Mouse (Mus musculus) stomach, postnatal 0 days (tissue): ENCODE measurements around the gene Selenok.

Source experiments
- CTCF ChIP-seq: IDR thresholded peaks from 2 replicates; pipeline ENCODE4 v1.5.1; 2016; ENCODE audit warnings: antibody characterized with exemption, low read depth, mild to moderate bottlenecking, moderate library complexity
- EP300 ChIP-seq: optimal IDR thresholded peaks from 2 replicates; pipeline ENCODE3; 2016; ENCODE audit warnings: antibody characterized with exemption

DNA sequence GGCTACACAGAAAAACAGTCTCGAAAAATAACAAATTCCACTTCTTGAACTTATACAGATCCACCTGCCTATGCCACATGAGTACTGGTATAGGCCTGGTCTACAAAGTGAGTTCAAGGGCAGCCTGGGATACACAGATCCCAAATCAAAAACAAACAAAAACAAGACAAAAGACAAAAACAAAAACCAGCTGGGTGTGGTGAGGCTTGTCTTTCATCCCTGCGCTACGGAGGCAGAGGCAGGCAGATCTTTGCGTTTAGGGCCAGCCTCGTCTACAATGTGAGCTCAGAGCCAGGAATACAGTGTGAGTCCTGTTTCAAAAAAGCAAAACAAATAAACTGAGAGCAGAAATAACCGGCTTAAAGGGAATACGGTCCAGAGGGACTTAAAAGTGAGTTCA is 497 bp upstream of the Selenok start:
- TF ChIP-seq CTCF (no peak), EP300 (no peak)
